Mouse (Mus musculus): Measurements from ENCODE around the gene Arhgap10.
"Not testable (repeated sequence)": the region's sequence is repeated elsewhere in the genome, so short reads cannot be mapped to it uniquely, and the experiment has no call there.

The Arhgap10 gene

DNA sequence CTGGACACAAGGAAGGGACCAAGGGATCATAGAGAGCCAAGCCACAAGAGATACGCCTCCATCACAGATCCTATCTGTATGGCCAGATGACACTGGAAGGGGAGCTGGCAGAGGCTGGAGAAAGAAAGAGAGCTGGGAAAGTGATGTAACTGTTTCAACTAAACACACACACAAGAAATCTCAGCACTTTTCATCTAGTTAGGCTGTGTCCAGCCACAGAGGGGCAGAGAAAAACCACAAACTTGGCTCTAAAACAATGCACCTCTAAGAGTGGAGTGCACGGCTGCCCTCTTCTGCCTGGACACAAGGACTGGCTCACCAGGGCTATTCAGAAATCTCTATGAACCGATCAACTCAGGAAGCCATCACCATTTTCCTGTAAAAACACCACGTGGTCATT, 175.6 kb downstream of the Arhgap10 start:
- no peak for DNase-seq (ENCODE audit: low spot score)

DNA sequence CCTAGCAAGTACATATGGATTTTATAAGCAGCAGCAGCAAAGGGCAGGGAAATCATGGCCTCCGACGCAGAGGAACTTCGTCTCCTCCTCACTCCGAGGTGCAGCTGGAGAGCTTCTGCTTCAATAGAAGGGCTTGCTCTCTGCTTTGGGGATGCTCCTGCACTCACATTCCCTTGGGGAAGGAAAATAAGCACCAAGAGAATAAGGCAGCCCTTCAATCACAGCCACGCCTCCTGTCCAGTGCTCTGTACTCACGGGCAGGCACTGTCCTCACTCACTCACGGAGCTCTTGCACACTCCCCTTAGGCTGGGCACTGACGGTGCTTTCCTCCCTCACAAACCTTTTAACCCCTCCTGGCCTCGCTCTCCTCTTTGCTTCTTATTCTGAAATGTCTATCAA, 176.4 kb downstream of the Arhgap10 start:
- no peak for DNase-seq (ENCODE audit: low spot score)

DNA sequence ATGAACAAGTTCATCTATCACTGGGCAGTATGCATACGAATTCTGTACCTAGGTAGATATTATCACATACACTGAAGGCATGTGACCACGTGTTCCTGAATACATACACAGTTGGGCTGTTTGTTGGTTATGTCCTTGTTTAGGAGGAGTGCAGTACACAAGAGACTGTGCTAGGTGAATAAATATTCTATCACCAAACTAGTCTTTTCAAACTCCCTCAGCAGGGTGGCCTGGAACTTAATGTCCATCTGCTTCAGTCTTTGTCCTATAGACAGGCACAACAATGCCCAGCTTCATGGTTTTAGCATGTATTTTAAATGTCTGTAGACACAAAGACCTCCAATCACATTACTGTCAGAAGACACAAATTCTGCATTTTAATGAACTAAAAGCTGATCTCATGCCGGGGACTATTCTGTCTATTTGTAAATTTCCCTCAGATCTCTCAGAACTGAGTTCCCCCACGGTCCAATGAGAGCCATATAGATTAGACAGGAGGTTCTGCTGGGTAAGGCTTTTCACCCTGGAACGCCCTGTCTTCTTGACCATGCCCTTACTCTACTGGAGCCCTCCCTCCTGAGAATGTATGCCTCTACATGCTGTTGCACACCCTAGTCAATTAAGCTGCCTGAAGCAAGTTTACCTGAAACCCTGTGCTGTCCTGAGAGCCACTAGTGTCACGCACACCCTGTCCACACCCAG, 177.6 kb downstream of the Arhgap10 start:
- DNase-seq (ENCODE audit: low spot score), result no peak

DNA sequence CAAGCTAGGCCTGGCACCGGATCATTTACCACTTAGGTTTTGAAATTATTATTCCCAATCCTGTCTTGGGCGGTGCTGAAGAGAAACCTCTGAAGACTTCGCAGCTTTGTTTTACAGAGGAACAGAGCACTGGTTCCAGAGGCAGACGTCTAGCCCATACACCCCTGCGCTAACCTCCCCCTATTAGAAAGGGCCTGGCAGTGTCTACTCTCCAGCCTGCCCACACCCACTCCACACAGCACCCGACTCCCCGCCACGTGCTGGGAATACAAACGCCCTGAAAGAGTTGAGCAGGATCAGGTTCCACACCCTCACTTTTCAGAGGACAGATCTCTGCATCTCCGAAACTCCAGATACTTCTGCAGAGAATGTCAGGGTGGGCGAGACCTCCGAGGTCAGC, 180.5 kb downstream of the Arhgap10 start:
- no peak for DNase-seq (ENCODE audit: low spot score)

DNA sequence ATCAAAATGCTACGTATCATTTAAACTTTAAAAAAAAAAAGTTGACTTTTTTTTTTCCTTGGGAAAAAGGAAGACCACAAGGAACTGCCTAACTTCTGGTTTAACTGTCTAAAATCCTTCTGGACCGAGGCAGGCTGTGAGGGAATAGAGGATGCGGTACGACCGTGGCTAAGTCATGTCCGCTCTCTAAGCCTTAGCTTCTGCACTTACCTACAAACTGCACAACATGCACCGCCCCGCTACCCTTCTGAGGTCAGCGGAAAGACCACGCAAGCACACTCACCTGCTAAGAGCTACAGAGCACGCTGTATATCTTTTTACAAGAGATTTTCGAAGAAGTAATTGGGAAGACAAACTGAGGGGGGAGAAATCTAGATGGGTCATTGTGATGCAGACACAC, 186.6 kb downstream of the Arhgap10 start:
- no peak for DNase-seq (ENCODE audit: low spot score)

DNA sequence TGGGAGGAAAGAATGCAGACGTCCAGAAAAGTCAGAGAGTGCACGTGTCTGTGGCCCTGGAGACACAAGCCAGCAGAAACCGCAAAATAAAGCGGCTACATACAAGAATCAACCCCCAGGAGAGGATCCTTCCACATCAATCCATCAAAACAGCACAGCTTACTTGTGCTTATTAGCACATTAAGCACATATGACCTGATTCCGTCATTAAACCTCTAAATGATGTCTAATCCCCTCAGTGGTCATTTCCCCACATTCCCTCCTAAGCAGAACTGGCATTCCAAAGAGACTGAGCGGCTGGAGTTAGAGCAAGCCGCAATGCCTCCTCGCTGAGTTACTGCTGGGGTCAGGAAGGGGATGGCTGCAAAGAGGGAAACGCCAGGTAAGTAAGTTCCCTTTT, 187.4 kb downstream of the Arhgap10 start:
- no peak for DNase-seq (ENCODE audit: low spot score)

DNA sequence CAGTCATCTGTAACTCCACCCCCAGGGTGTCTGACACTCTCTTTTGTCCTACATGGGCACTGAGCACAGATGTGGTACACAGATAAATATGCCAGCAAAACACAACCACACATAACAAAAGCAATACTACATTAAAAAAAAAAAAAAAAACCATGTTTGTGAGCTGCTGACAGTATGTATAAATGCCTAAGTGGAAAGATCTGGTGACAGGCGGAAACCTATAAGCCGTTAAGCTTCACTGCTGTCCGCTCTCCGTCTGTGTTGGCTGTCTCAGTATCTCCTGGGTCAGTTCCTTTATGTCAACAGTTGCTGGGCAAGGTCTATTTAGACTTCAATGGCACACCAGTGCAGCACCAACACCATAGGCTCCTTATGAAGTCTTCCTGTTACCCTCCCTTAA, 188.0 kb downstream of the Arhgap10 start:
- no peak for DNase-seq (ENCODE audit: low spot score)

DNA sequence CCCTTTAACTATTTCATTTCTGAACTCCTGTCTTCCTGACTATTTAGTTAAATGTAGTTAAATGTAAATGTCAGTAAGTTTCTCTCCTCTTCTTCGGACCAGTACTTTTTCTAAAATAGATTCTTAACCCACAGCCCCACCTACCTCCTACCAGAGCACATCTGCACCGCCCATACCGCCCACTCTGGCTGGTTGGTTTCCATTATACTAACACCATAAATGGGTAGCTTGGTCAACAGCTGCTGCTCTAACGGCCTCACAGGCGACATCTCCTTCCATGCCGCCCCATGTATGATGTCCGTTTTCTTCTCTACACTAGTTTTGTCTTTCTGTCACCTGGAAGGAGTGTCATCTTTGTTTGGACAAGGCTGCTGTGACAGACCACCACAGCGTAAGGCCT, 189.3 kb downstream of the Arhgap10 start:
- DNase-seq (ENCODE audit: low spot score), result no peak

DNA sequence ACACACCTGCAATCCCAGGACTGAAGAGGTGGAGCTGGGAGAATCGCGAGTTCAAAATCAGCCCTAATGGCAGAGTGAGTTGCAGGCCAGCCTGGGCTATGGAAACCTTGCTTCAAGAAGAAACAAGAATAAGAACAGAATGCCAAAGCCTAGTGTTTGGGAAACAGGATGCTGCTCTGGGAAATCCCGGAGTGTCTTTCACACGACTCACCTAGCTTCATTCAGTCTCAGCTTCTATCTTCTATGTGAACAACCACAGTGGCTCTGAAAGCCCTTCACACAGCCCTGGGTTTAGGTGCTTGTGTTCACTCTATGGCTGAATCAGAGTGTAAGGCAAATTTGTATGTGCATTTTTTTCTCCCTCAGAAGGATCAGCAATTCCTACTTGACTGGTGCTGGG, 190.4 kb downstream of the Arhgap10 start:
- DNase-seq (ENCODE audit: low spot score), result no peak

DNA sequence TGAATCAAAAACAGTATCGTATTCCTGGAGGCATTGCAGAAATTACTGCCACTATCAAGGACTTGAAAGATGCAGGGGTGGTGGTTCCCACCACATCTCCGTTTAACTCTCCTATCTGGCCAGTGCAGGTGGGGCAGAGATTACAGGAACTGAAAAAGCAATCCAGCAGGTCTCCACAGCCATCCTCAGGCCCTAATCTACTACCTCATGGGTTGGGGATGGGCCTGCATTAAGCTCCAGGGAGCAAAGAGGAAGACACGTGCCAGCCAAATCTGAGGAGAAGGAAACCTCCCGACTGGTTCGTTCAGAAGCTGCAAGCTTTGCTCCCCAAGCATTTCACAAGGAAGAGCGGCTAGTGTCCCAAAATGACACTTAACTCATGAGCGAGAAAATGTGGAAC, 195.0 kb downstream of the Arhgap10 start:
- DNase-seq (ENCODE audit: low spot score), result not testable (repeated sequence)

DNA sequence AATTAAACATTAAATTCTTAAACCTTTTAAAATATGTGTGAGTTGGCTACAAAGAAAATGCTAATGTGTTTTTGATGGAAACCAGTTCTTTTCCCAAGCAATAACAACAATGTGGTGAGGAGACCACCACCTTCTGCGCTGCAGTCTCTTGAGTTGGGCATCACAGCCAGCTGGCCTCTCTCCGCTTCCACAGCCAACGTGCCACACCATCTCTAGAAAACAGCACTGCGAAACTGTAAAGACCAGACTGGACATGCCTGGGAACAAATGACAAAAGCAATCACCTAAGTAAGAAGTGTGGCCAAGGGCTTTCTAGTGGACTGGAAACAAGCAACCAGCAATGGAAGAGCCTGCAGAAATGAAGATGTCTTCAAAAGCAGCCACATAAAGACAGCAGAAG, 195.9 kb downstream of the Arhgap10 start:
- DNase-seq (ENCODE audit: low spot score), result no peak

DNA sequence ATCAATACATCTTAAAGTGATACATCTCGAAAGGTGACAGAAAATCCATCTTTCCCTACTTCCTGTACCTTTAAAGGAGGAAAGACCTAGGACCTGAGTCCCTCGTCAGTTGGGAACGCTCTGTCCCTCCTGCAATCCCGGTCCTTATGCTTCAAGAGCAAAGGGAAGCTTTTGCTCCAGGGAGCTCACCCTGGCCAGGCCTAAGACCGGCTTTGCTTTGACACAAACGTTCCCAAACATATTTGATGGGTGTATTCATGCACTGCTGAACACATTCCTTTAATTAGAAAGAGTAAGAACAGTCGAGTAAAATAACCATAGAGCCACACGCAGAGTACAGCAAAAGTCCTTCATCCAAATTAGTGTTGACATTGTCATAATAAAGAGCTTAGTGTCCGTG, 199.2 kb downstream of the Arhgap10 start:
- no peak for DNase-seq (ENCODE audit: low spot score)

DNA sequence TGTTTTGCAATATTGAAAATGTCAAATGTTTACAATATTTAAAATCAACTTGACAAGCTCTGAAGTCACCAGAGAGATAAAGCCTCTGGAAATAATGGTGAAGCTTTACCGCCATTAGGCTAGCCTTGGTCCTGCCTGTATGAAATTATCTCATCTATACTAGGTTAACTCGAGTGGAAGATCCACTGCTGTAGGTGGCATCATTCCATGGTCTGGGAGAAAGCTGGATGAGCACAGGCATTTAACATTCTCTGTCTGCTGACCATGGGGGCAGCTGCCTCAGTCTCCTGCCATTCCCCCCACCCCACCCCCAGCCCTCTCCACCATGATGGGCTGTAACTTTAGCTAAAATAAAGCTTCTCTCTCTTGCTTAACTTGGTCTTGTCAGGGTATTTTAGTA, 200.0 kb downstream of the Arhgap10 start:
- no peak for DNase-seq (ENCODE audit: low spot score)

DNA sequence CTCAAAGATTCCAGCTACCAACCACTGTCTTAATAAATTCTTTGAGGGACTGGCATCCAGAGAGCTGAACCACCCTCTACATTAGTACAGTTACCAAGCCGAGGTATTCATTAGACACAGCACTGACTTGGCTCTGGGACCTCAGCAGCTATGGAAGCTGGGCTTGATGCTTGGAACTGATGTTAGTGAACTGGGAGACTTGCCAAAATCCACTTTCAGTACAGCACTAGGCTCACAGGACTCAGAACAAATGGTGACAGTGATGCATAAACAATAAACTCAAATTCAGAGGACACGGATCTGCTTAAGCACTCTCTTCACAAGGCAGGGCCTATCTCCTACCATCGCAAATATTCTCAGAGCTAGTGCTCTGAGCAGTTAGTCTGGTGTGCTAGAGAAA, 204.8 kb downstream of the Arhgap10 start:
- DNase-seq (ENCODE audit: low spot score), result no peak

DNA sequence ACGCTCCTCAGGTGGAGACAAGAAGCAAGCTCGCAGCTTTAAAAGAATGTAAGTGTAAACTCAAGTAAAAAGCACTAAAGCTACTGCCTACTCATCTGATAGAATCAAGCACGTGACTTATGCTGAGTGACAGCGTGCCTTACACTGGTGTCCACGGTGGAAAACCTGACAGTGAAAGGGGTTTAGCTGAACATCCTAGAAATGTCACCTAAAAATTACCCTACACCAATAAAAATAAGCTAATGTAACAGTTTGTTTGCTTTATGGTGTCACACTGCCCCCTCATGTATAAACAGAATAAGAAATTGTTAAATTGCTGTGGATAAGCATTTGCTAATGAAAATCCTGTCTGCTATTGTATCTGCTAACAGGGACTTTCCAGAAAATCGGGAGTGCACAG, 206.0 kb downstream of the Arhgap10 start:
- DNase-seq (ENCODE audit: low spot score), result no peak

DNA sequence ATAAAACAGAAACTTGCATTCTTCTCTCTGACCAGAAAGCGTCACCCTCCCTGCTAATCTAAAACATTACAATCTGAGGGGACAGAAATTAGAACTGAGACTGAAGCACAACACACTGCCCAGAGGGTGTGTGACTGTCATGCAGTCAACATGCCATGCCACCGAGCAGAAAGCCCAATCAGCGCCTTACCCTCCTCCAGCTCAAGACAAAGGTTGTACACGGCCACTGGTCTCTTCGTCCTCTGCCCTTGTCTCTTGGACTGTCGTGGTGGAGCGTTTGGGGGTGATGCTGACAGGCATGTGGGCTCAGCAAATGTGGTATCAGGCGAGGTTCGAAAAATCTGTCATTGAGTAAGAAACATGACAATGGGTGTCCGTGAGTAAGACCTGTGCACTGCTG, 207.2 kb downstream of the Arhgap10 start:
- no peak for DNase-seq (ENCODE audit: low spot score)

DNA sequence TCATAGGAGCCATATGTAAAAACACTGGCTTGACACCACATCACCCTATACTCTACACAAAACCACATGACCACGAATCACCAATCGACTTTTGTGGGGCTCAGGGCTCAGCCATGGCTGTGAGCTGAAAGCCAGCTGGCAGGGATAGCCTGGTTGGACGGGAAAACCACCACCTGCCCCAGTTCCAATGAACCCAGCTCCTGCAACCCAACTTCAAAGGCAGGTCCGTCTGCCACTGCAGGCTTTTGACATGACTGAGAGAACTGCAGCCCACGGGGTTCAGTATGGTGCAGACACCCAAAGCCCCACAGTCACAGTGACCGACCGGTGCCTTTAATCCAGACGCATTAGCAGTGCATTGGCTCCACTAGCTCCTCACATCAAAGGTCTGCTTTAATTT, 207.7 kb downstream of the Arhgap10 start:
- DNase-seq (ENCODE audit: low spot score), result no peak

DNA sequence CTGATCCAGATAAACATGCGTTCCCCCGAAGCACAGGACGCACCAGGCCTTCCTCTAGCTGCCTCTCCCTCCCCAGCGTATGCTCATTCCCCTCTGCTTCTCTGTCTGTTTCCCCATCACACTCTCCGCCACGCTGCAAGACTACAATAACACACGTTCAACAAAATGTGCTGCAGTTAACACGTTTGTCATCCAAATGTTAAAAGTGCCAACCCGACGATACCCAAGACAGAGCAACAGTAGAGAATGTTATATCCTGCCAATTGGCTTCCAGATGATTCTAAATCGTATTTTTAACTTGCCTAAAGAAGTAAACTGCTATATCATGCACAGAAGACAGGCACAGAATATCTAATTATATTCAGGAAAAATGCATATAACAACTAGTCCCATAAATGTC, 223.2 kb downstream of the Arhgap10 start:
- no peak for DNase-seq (ENCODE audit: low spot score)

DNA sequence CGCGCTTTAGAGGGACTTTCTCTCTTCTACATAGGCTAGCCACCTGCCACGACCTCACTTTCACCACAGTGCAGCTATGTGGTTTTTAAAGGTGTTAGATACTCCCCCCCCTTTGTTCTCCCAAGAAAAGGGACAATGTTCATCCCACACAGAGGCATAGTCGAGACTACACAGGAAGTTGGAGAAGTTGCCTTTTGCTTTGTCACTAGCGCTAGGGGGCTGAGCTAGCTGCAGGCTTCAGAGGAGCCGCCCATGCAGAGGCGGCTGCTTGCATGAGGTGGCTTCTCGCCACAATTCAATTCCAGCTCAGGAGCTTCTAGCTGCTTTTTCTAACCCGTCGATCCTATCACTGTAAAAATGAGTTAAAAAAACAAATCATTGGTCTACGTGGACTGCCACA, 225.1 kb downstream of the Arhgap10 start:
- no peak for DNase-seq (ENCODE audit: low spot score)

DNA sequence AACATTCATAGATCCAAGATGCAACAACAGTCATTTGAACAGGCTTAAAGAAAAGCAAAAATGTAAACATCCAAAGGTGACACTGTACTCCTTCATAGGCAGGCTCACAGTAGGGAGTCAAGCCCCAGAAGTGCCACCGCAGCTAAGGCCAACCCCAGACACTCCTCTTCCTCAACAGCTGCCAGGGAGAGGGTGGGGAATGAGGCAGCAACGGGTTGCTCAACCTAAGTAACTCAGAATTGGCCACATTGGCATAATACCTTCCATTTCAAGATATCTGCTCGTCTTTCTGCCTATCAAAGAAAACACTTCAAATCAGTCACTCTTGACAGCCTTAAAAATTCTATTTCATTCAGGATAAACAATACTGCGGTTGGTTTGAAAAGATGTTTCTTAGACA, 225.6 kb downstream of the Arhgap10 start:
- DNase-seq (ENCODE audit: low spot score), result no peak

DNA sequence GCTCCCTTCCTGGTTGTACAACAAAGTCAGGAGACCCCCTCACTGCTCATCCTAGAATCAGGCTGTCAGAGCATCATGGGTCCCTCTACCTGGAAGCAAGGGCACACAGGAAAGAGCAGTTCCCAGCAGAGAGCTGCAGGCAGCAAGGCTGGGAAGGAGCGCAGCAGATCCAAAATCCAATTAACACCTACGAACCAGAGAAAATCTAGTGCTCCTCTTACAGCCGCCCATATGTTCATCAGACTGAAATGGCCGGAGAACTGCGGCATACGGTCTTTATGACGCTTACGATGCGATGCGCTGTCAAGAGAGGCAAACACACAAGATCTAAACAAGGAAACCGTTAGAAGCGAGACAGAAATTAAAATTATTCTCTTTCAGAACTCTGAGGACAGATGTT, 229.3 kb downstream of the Arhgap10 start:
- no peak for DNase-seq (ENCODE audit: low spot score)

DNA sequence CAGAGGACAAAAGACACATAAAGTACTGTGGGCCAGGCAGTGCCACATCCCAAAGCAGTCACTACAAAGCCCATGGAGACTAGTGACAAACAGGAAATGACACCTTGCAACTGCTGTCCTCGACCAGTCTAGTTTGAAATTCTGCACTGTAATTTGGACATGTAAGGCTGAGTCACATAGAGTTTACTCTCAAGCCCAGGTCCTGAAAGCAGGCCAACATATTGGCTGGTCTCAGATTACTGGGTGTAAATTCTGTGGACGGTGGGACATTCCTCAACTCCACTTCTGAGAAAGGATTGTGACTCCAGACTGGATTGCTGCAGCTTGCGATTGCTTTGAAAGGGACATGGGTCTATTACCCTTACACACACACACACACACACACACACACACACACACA, 229.7 kb downstream of the Arhgap10 start:
- no peak for DNase-seq (ENCODE audit: low spot score)

DNA sequence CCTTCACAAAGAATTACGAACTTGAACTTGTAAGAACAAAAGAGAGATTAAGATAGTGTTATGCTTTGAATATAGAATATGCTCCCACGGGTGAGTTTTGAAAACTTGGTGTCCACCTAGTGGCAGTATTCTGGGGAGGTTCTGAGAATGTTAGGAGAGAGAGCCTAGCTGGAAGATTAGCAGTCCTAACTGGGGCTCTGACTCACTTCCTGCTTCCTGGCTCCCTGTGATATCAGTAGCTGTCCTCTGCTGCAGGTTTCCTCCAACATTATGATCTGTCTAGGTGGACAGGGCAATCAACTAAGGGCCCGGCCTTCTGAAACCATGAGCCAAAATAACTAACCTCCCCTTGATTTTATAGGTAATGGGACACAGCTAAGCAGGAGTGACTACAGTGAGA, 233.3 kb downstream of the Arhgap10 start:
- no peak for DNase-seq (ENCODE audit: low spot score)

DNA sequence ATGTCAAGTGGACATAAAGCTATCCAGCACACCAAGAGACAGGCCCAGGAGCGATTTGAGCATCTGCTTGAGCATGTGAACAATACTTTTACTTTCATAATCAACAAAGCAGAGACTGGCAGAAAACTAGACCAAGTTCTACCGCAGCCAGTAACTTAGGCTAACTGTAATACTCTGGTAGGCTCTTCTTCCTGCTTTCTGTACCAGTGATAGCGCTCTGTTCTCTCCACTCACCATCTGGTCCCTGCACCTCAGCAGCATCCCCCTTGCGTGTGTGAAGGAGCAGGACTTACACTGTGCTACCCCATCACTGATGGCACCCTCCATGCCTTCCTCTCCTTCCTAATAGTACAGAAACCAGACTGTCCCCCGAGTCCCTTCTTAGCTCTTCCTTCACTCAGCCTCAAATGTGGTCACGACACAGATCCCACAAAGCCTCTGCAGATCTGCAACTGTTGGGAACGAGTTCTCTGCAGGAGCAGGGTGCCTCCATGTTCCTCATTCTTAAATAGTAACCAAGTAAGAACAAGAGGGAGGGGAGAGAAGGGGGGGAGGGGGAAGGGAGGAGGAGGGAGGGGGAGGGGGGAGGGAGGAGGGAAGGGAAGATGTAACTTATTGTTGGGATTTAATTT, 235.0 kb downstream of the Arhgap10 start:
- no peak for DNase-seq (ENCODE audit: low spot score)

Data from c-Kit-positive CD71-positive TER-119-positive erythroid progenitor cells, embryonic 14.5 days (primary cell).